Mouse (Mus musculus) myocyte (in vitro differentiated cells): ENCODE measurements at regions not wholly inside any gene's neighbourhood (a gene's known extent, or its start where the extent isn't known, plus 50 kb on each side); places are given as distances from the start of the nearest gene placed in this dataset.

Experiments used
- E2F4 ChIP-seq: IDR thresholded peaks from one replicate; pipeline ENCODE4 v1.6.1; 2011; ENCODE audit warnings: mild to moderate bottlenecking, control low read depth, moderate library complexity; ENCODE audit not compliant: insufficient read depth
- MAX ChIP-seq: IDR thresholded peaks from one replicate; pipeline ENCODE4 v1.6.1; 2011; ENCODE audit warnings: low read depth, mild to moderate bottlenecking, control low read depth
- MYOD1 ChIP-seq, 3 experiments: IDR thresholded peaks; one replicate each; pipeline ENCODE4 v1.6.1; 2011; ENCODE audit warnings: control low read depth in 2 of 3, low read depth in 2 of 3, mild to moderate bottlenecking in 2 of 3, moderate library complexity in 1 of 3; ENCODE audit not compliant: insufficient read length in 2 of 3, control insufficient read depth in 1 of 3
- MYOG ChIP-seq, 3 experiments: IDR thresholded peaks; one replicate each; pipeline ENCODE4 v1.6.1; 2011; ENCODE audit warnings: control low read depth in 2 of 3, low read depth in 2 of 3, mild to moderate bottlenecking in 2 of 3; ENCODE audit not compliant: insufficient read length in 2 of 3, control insufficient read depth in 1 of 3, insufficient read depth in 1 of 3
- POLR2A ChIP-seq: IDR thresholded peaks from one replicate; pipeline ENCODE4 v1.6.1; 2011; ENCODE audit warnings: low read depth, mild to moderate bottlenecking, control low read depth, moderate library complexity; ENCODE audit not compliant: insufficient read length
- POLR2AphosphoS2 ChIP-seq: IDR thresholded peaks from one replicate; pipeline ENCODE4 v1.6.1; 2011; ENCODE audit warnings: low read depth, control low read depth; ENCODE audit not compliant: insufficient read length
- SRF ChIP-seq: IDR thresholded peaks from one replicate; pipeline ENCODE4 v1.6.1; 2011; ENCODE audit warnings: low read depth; ENCODE audit not compliant: control insufficient read depth, insufficient read length
- TCF12 ChIP-seq: IDR thresholded peaks from one replicate; pipeline ENCODE4 v1.6.1; 2011; ENCODE audit warnings: mild to moderate bottlenecking, control low read depth; ENCODE audit not compliant: poor library complexity, insufficient read depth, severe bottlenecking
- USF1 ChIP-seq: IDR thresholded peaks from one replicate; pipeline ENCODE4 v1.6.1; 2011; ENCODE audit warnings: low read depth, mild to moderate bottlenecking, control low read depth, moderate library complexity

DNA sequence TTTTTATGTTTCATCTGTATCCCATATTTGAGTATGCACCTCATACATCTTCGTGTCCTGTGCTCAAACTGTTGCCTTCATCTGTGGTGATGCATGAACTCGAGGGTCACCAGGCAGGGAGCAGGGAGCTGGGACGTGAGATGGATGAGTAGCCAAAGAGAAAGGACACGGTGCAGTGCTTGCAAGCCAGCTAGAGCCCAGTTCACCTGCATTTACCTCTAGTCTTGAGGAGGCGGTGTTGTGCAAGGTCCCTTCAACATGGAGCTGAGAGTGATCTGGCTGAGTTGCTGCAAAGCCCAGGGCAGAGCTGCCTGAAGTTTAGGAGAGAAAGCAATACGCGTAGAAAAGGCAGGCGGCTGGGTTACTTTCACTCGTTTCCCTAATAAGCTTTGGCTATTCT, 80.2 kb downstream of the Spata18 start:
- TF ChIP-seq USF1: no peak
- no peak for TF ChIP-seq POLR2A
- TF ChIP-seq TCF12: no peak
- no peak for TF ChIP-seq MYOD1 (IDR thresholded peaks at IDR 0.05; ENCODE audit: control insufficient read depth in 1 of 3, insufficient read length in 2 of 3, low read depth in 2 of 3)
- no peak for TF ChIP-seq E2F4
- no peak for TF ChIP-seq SRF
- no peak for TF ChIP-seq POLR2AphosphoS2
- no peak for TF ChIP-seq MAX
- TF ChIP-seq MYOG (IDR thresholded peaks at IDR 0.05; ENCODE audit: control insufficient read depth in 1 of 3, insufficient read depth in 1 of 3, insufficient read length in 2 of 3, low read depth in 2 of 3): no peak
